ENCODE assay signal across 8 mouse cellular contexts in the genomic region with DNA sequence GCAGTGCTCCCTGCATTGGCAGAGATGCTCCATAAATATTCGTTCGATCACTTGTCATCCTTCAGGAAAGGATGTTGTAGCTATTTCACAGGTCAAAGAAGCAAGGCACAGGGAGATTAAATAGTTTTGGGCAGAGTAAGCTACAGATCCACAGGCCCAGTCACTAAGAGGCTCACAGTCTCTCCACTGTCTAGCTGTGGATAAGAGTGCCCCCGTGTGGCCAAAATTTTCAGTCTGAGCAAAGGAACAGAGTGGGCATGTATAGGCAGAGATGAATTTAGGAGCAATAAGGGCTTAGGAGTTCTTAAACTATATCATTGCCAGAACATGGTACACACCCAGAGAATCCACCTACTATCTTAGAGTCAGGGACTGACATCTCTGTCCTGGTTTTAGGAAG. TPM values are rescaled to one million over a fixed set of nuclear protein-coding genes. Genes with fewer than 3 reads are reported as not detected.
DNase-seq lines count a peak whose midpoint lies in the region; ATAC-seq and TF ChIP-seq lines count a peak whose summit lies in the region.

No protein-coding gene starts in this region.

- H3K9ac ChIP-seq in heart, embryonic 11.5 days (ENCODE audit: low read depth, low read length): no peak overlapping the region
- no peak overlapping the region for H3K9ac ChIP-seq in kidney, embryonic 14.5 days (ENCODE audit: low read depth, low read length)
- no peak overlapping the region for H3K9ac ChIP-seq in limb, embryonic 15.5 days
- H3K9ac ChIP-seq in stomach, embryonic 14.5 days (replicated peaks; ENCODE audit: low read depth, low read length): no peak overlapping the region

- H3K9me3 ChIP-seq in heart, embryonic 11.5 days (replicated peaks; ENCODE audit: control insufficient read depth, low read length): no peaks in the 10 kb centered on the region
- no peaks in the 10 kb centered on the region for H3K9me3 ChIP-seq in kidney, embryonic 14.5 days (ENCODE audit: control insufficient read depth, low read length)
- H3K9me3 ChIP-seq in limb, embryonic 15.5 days: no peaks in the 10 kb centered on the region
- H3K9me3 ChIP-seq in stomach, embryonic 14.5 days (ENCODE audit: control insufficient read depth, low read depth, low read length): no peaks in the 10 kb centered on the region

- TF ChIP-seq POLR2A in bone marrow macrophage, adult 2 months (IDR thresholded peaks at IDR 0.05; ENCODE audit: borderline replicate concordance, low read depth, low read length): no peak
- no peak for TF ChIP-seq POLR2A in embryonic fibroblast, embryonic 13.5 days (IDR thresholded peaks at IDR 0.05; ENCODE audit: low read depth, low read length)

- no peak overlapping the region for H3K27ac ChIP-seq in bone marrow macrophage, adult 2 months (ENCODE audit: insufficient read depth, low read depth, low read length)
- H3K27ac ChIP-seq in embryonic fibroblast, embryonic 13.5 days (ENCODE audit: insufficient read depth, low read length): no peak overlapping the region
- no peak overlapping the region for H3K27ac ChIP-seq in heart, embryonic 11.5 days (ENCODE audit: low read depth, low read length)
- H3K27ac ChIP-seq in kidney, embryonic 14.5 days (ENCODE audit: low read depth, low read length): no peak overlapping the region
- no peak overlapping the region for H3K27ac ChIP-seq in limb, embryonic 15.5 days
- H3K27ac ChIP-seq in stomach, embryonic 14.5 days (ENCODE audit: low read length): no peak overlapping the region

- H3K4me2 ChIP-seq in heart, embryonic 11.5 days: no peak overlapping the region
- no peak overlapping the region for H3K4me2 ChIP-seq in kidney, embryonic 14.5 days (replicated peaks; ENCODE audit: low read depth, low read length)
- H3K4me2 ChIP-seq in limb, embryonic 15.5 days: no peak overlapping the region
- no peak overlapping the region for H3K4me2 ChIP-seq in stomach, embryonic 14.5 days (replicated peaks; ENCODE audit: low read depth, low read length)

- 0 out of 2 replicates have a peak, but pooled peaks have one; percentile 57 for ATAC-seq in heart, embryonic 11.5 days (replicated peaks; ENCODE audit: insufficient number of reproducible peaks, low FRiP score, low TSS enrichment)
- peak; percentile 74 for ATAC-seq in kidney, embryonic 14.5 days (ENCODE audit: low FRiP score, low TSS enrichment)
- ATAC-seq in limb, embryonic 15.5 days (ENCODE audit: insufficient number of reproducible peaks, low FRiP score, low TSS enrichment, low read depth): peak; percentile 78; the same call in 1 of the 2 replicates
- peak; percentile 72; the same call in 1 of the 2 replicates for ATAC-seq in stomach, embryonic 14.5 days (ENCODE audit: insufficient number of reproducible peaks, insufficient read depth, low FRiP score, low read depth)

- H3K27me3 ChIP-seq in heart, embryonic 11.5 days (ENCODE audit: control insufficient read depth, insufficient read depth, low read length): no peaks in the 10 kb centered on the region
- no peaks in the 10 kb centered on the region for H3K27me3 ChIP-seq in kidney, embryonic 14.5 days (ENCODE audit: control insufficient read depth, insufficient read depth, low read length)
- H3K27me3 ChIP-seq in limb, embryonic 15.5 days: peaks cover 8% of the 10 kb centered on the region
- H3K27me3 ChIP-seq in stomach, embryonic 14.5 days (ENCODE audit: control insufficient read depth, insufficient read depth, low read length): no peaks in the 10 kb centered on the region

- DNase-seq in B cell, adult 2 months: peak; percentile 81 to 82
- DNase-seq in naive thymus-derived CD4-positive, alpha-beta T cell, adult 2 months (ENCODE audit: low read depth): peak; percentile 73

- 23% methylated on average over 3 of the region's 3 CpGs for WGBS in heart, embryonic 11.5 days (ENCODE audit: insufficient replicate concordance)
- WGBS in kidney, embryonic 14.5 days: 28% methylated on average over 3 of the region's 3 CpGs
- 29% methylated on average over 3 of the region's 3 CpGs for WGBS in limb, embryonic 15.5 days
- WGBS in stomach, embryonic 14.5 days: 22% methylated on average over 3 of the region's 3 CpGs

- H3K36me3 ChIP-seq in heart, embryonic 11.5 days (ENCODE audit: control insufficient read depth, insufficient read depth, low read length): no peaks in the 10 kb centered on the region
- no peaks in the 10 kb centered on the region for H3K36me3 ChIP-seq in kidney, embryonic 14.5 days (ENCODE audit: control insufficient read depth, insufficient read depth, low read length)
- H3K36me3 ChIP-seq in limb, embryonic 15.5 days: no peaks in the 10 kb centered on the region
- no peaks in the 10 kb centered on the region for H3K36me3 ChIP-seq in stomach, embryonic 14.5 days (ENCODE audit: control insufficient read depth, insufficient read depth, low read length)

- H3K4me1 ChIP-seq in bone marrow macrophage, adult 2 months (ENCODE audit: control insufficient read depth, insufficient read depth, low read length): no peaks in the 10 kb centered on the region
- H3K4me1 ChIP-seq in embryonic fibroblast, embryonic 13.5 days (ENCODE audit: control insufficient read depth, insufficient read depth, low read length): 0 out of 2 replicates have a peak, but pooled peaks cover 4% of the 10 kb centered on the region
- no peaks in the 10 kb centered on the region for H3K4me1 ChIP-seq in heart, embryonic 11.5 days (ENCODE audit: control insufficient read depth, insufficient read depth, low read length)
- H3K4me1 ChIP-seq in kidney, embryonic 14.5 days (ENCODE audit: control insufficient read depth, insufficient read depth, low read length): 0 out of 2 replicates have a peak, but pooled peaks cover 2% of the 10 kb centered on the region
- H3K4me1 ChIP-seq in limb, embryonic 15.5 days: no peaks in the 10 kb centered on the region
- no peaks in the 10 kb centered on the region for H3K4me1 ChIP-seq in stomach, embryonic 14.5 days (ENCODE audit: control insufficient read depth, insufficient read depth, low read length)

- TF ChIP-seq CTCF in bone marrow macrophage, adult 2 months (IDR thresholded peaks at IDR 0.05; ENCODE audit: low read depth, low read length): peak; percentile 22; the same call in 1 of the 2 replicates
- TF ChIP-seq CTCF in embryonic fibroblast, embryonic 13.5 days (IDR thresholded peaks at IDR 0.05; ENCODE audit: borderline replicate concordance, insufficient read depth, low read length): 0 out of 2 replicates have a peak, but pooled peaks have one; percentile 25

- H3K4me3 ChIP-seq in bone marrow macrophage, adult 2 months (ENCODE audit: insufficient read depth, low read length): no peak overlapping the region
- no peak overlapping the region for H3K4me3 ChIP-seq in embryonic fibroblast, embryonic 13.5 days (ENCODE audit: insufficient read depth, low read length)
- H3K4me3 ChIP-seq in heart, embryonic 11.5 days (ENCODE audit: low read depth, low read length): no peak overlapping the region
- no peak overlapping the region for H3K4me3 ChIP-seq in kidney, embryonic 14.5 days (ENCODE audit: low read length)
- no peak overlapping the region for H3K4me3 ChIP-seq in limb, embryonic 15.5 days
- no peak overlapping the region for H3K4me3 ChIP-seq in stomach, embryonic 14.5 days (ENCODE audit: low read depth, low read length)

RNA-seq across cellular contexts. Expression of a gene that starts 26.0 kb away (rescaled TPM):
- polyA plus RNA-seq in bone marrow macrophage, adult 2 months (2012; ENCODE audit: insufficient read depth, insufficient read length, missing spikeins): not detected in 2 replicates
- not detected in 2 replicates for polyA plus RNA-seq in embryonic fibroblast, embryonic 13.5 days (2011; ENCODE audit: insufficient read length, low read depth, missing spikeins)
- polyA plus RNA-seq in heart, embryonic 11.5 days (2014; fragmentation: Nextera tagmentation; extraction: Ambion mirVana): not detected in 2 replicates
- polyA plus RNA-seq in kidney, embryonic 14.5 days (2014; fragmentation: Nextera tagmentation; extraction: Ambion mirVana): 0.09 and 0.23 TPM in 2 replicates
- 8.6 TPM in 2 replicates for polyA plus RNA-seq in limb, embryonic 15.5 days (2015; fragmentation: Nextera tagmentation; extraction: Ambion mirVana)
- not detected in 2 replicates for polyA plus RNA-seq in stomach, embryonic 14.5 days (2014; fragmentation: Nextera tagmentation; extraction: Ambion mirVana)

RNA-seq across cellular contexts. Expression of a gene that starts 39.1 kb away (rescaled TPM):
- polyA plus RNA-seq in bone marrow macrophage, adult 2 months (2012; ENCODE audit: insufficient read depth, insufficient read length, missing spikeins): 1.3 and 1.4 TPM in 2 replicates
- 18.0 and 25.0 TPM in 2 replicates for polyA plus RNA-seq in embryonic fibroblast, embryonic 13.5 days (2011; ENCODE audit: insufficient read length, low read depth, missing spikeins)
- 21.6 and 22.5 TPM in 2 replicates for polyA plus RNA-seq in heart, embryonic 11.5 days (2014; fragmentation: Nextera tagmentation; extraction: Ambion mirVana)
- polyA plus RNA-seq in kidney, embryonic 14.5 days (2014; fragmentation: Nextera tagmentation; extraction: Ambion mirVana): 8.8 and 10.0 TPM in 2 replicates
- polyA plus RNA-seq in limb, embryonic 15.5 days (2015; fragmentation: Nextera tagmentation; extraction: Ambion mirVana): 12.6 and 14.7 TPM in 2 replicates
- polyA plus RNA-seq in stomach, embryonic 14.5 days (2014; fragmentation: Nextera tagmentation; extraction: Ambion mirVana): 55.7 and 64.3 TPM in 2 replicates
